Mouse (Mus musculus) heart, postnatal 0 days (tissue): ENCODE measurements around the gene Mpp2.

ENCODE experiments used
- CTCF ChIP-seq: IDR thresholded peaks from 2 replicates; pipeline ENCODE4 v1.5.1; 2016; ENCODE audit warnings: antibody characterized with exemption, control low read depth, low read depth
- EP300 ChIP-seq: IDR thresholded peaks from 2 replicates; pipeline ENCODE4 v1.6.1; 2016; ENCODE audit warnings: antibody characterized with exemption, low read depth

DNA sequence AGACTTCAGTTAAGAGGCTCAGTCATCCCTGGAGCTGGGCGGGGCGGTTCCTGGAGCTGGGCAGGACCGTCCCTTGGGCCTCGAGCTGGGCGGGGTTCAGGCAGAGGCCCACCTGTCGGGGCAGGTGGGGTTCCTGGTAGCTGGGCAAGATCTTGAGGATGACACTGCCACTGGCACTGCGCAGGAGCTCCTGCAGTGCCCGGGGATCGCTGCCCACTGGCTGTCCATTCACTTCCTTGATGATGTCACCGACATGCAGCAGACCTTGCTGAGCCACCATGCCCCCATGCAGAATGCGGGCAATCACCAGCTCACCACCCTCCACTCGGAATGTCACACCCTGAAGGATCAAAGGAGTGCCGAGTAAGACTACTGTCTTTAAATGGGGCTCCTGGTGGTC, 25.2 kb downstream of the Mpp2 start:
- TF ChIP-seq CTCF (no peak), EP300 (no peak)
